Mouse (Mus musculus): ENCODE results near the gene Rtl8c. TPM values are rescaled to one million over a fixed set of nuclear protein-coding genes. Genes with fewer than 3 reads are reported as not detected.
A peak's percentile ranks its signal among the peaks of the same experiment; 100 is the strongest.
"Not testable (repeated sequence)": the region's sequence is repeated elsewhere in the genome, so short reads cannot be mapped to it uniquely, and the experiment has no call there.

The Rtl8c gene
- polyA plus RNA-seq, 1 experiment from 2014 or later = 204 TPM

GRCm38 (mm10) chrX:53642980-53643961 lies 35.4 kb downstream of the Rtl8c start, which contains the start of gene Rtl8a:
TSS of gene Rtl8a (minus strand) at chrX:53643682.
- H3K27me3 ChIP-seq; H3K36me3 ChIP-seq; H3K4me1 ChIP-seq (replicated peaks); H3K9ac ChIP-seq; H3K9me3 ChIP-seq: not testable (repeated sequence)
- peak; percentile 96 for ATAC-seq (ENCODE audit: low read depth)
- Histone ChIP-seq H3K4me3 (peak within 1 kb of the TSS; percentile 34), H3K27ac (replicated peaks) (peak within 1 kb of the TSS; percentile 46; the same call in 1 of the 2 replicates), H3K4me2 (peak within 1 kb of the TSS; percentile 51)
- 9% methylated on average over 14 of the region's 50 CpGs for WGBS

GRCm38 (mm10) chrX:53645885-53646284 lies 38.1 kb downstream of the Rtl8c start:
- Histone ChIP-seq H3K27ac (replicated peaks) (no peak overlapping the region), H3K9me3 (no peaks in the 10 kb centered on the region), H3K4me1 (replicated peaks) (peaks cover 4% of the 10 kb centered on the region), H3K4me2 (no peak overlapping the region), H3K9ac (no peak overlapping the region), H3K4me3 (no peak overlapping the region), H3K36me3 (no peaks in the 10 kb centered on the region), H3K27me3 (no peaks in the 10 kb centered on the region)
- 82% methylated on average over 6 of the region's 6 CpGs for WGBS
- ATAC-seq (ENCODE audit: low read depth) = no peak

GRCm38 (mm10) chrX:53652917-53653316 lies 45.1 kb downstream of the Rtl8c start:
- ATAC-seq (ENCODE audit: low read depth); H3K9ac ChIP-seq; H3K27ac ChIP-seq (replicated peaks); H3K4me1 ChIP-seq (replicated peaks); H3K27me3 ChIP-seq; H3K4me2 ChIP-seq; H3K9me3 ChIP-seq; H3K4me3 ChIP-seq; H3K36me3 ChIP-seq: not testable (repeated sequence)
- WGBS = 74% methylated on average over 4 of the region's 4 CpGs

Other genes with a start within 250 kb of the Rtl8c start
- gene Mospd1, start 237.5 kb upstream of the Rtl8c start, polyA plus RNA-seq (2015; fragmentation: Nextera tagmentation; extraction: Ambion mirVana) = 65.2 and 69.5 TPM in 2 replicates
- not detected in 2 replicates for gene Etd, start 173.1 kb upstream of the Rtl8c start, polyA plus RNA-seq (2015; fragmentation: Nextera tagmentation; extraction: Ambion mirVana)
- not detected in 2 replicates for gene Gm14597, start 947 bp downstream of the Rtl8c start, polyA plus RNA-seq (2015; fragmentation: Nextera tagmentation; extraction: Ambion mirVana)
- gene Rtl8a, start 35.6 kb downstream of the Rtl8c start, polyA plus RNA-seq (2015; fragmentation: Nextera tagmentation; extraction: Ambion mirVana) = 217 and 224 TPM in 2 replicates
- gene Rtl8b, start 62.4 kb downstream of the Rtl8c start, polyA plus RNA-seq (2015; fragmentation: Nextera tagmentation; extraction: Ambion mirVana) = 166 and 176 TPM in 2 replicates
- 0.34 and 0.35 TPM in 2 replicates for gene 4930502E18Rik, start 116.8 kb downstream of the Rtl8c start, polyA plus RNA-seq (2015; fragmentation: Nextera tagmentation; extraction: Ambion mirVana)
- gene 1700013H16Rik, start 149.8 kb downstream of the Rtl8c start, polyA plus RNA-seq (2015; fragmentation: Nextera tagmentation; extraction: Ambion mirVana) = not detected in 2 replicates
- gene Zfp36l3, start 168.4 kb downstream of the Rtl8c start, polyA plus RNA-seq (2015; fragmentation: Nextera tagmentation; extraction: Ambion mirVana) = not detected in 2 replicates
- 1.1 and 1.3 TPM in 2 replicates for gene Xlr, start 189.7 kb downstream of the Rtl8c start, polyA plus RNA-seq (2015; fragmentation: Nextera tagmentation; extraction: Ambion mirVana)